ENCODE assay signal across 8 mouse cellular contexts in genomic region chr5:4103626-4104340, GRCm38 (mm10). TPM values are rescaled to one million over a fixed set of nuclear protein-coding genes. Genes with fewer than 3 reads are reported as not detected.
A peak's percentile ranks its signal among the peaks of the same experiment; 100 is the strongest.
DNase-seq lines count a peak whose midpoint lies in the region; ATAC-seq and TF ChIP-seq lines count a peak whose summit lies in the region.

No protein-coding gene starts in this region.

- no peak for TF ChIP-seq POLR2A in kidney, adult 2 months (IDR thresholded peaks at IDR 0.05; ENCODE audit: low read depth, low read length)
- TF ChIP-seq POLR2A in bone marrow, adult 2 months (IDR thresholded peaks at IDR 0.05; ENCODE audit: borderline replicate concordance, control insufficient read depth, low read depth, low read length): no peak

- no peak; the same call in 1 of the 2 replicates for ATAC-seq in erythroid progenitor cell, adult 5-6 weeks (replicated peaks; ENCODE audit: low FRiP score, poor library complexity, severe bottlenecking)

- peaks cover 36% of the 10 kb centered on the region for H3K79me2 ChIP-seq in C2C12 (ENCODE audit: control insufficient read depth, insufficient read depth)

- H3K36me3 ChIP-seq in kidney, adult 2 months (ENCODE audit: control insufficient read depth, insufficient read depth, low read length): peaks cover 7% of the 10 kb centered on the region; the same call in 1 of the 2 replicates
- peaks cover 42% of the 10 kb centered on the region for H3K36me3 ChIP-seq in C2C12 (ENCODE audit: control insufficient read depth, insufficient read depth)
- H3K36me3 ChIP-seq in hindbrain, embryonic 10.5 days: peaks cover 40% of the 10 kb centered on the region

- H3K9me3 ChIP-seq in hindbrain, embryonic 10.5 days: peaks cover 4% of the 10 kb centered on the region; the same call in 1 of the 2 replicates

- peak; percentile 25 for DNase-seq in kidney, adult 2 months
- DNase-seq in kidney, adult 9 months: no peak
- no peak for DNase-seq in hindbrain, embryonic 10.5 days (ENCODE audit: low spot score)
- peak; percentile 5 for DNase-seq in lung, postnatal 10 days
- DNase-seq in cerebellum, adult 11-12 months: no peak

- peak overlapping the region; percentile 74 for H3ac ChIP-seq in C2C12 (ENCODE audit: control insufficient read depth, insufficient read length, low read depth)

- TF ChIP-seq CTCF in kidney, adult 2 months (conservative IDR thresholded peaks at IDR 0.05; ENCODE audit: insufficient read depth, insufficient read length, low read depth, low read length): no peak
- no peak for TF ChIP-seq CTCF in C2C12 (IDR thresholded peaks at IDR 0.05; ENCODE audit: control insufficient read depth, insufficient read depth, insufficient read length)
- no peak for TF ChIP-seq CTCF in bone marrow, adult 2 months (IDR thresholded peaks at IDR 0.05; ENCODE audit: control insufficient read depth, insufficient read depth, low read length)

- H3K27me3 ChIP-seq in kidney, adult 2 months (replicated peaks; ENCODE audit: control insufficient read depth, insufficient read depth, low read length): no peaks in the 10 kb centered on the region
- no peaks in the 10 kb centered on the region for H3K27me3 ChIP-seq in C2C12 (ENCODE audit: control insufficient read depth, insufficient read depth, insufficient read length)
- no peaks in the 10 kb centered on the region for H3K27me3 ChIP-seq in hindbrain, embryonic 10.5 days (ENCODE audit: insufficient read depth, poor library complexity, severe bottlenecking)

- peak overlapping the region; percentile 27; the same call in 1 of the 2 replicates for H3K27ac ChIP-seq in kidney, adult 2 months (ENCODE audit: insufficient read depth, low read depth, low read length)
- H3K27ac ChIP-seq in bone marrow, adult 2 months (ENCODE audit: control insufficient read depth, insufficient read depth, low read depth, low read length, poor library complexity): peak overlapping the region; percentile 46; the same call in 1 of the 2 replicates
- H3K27ac ChIP-seq in hindbrain, embryonic 10.5 days: peak overlapping the region; percentile 98

- H3K4me3 ChIP-seq in kidney, adult 2 months (ENCODE audit: insufficient read depth, low read depth, low read length): peak overlapping the region; percentile 78
- peak overlapping the region; percentile 95 for H3K4me3 ChIP-seq in C2C12 (ENCODE audit: insufficient read depth, poor library complexity, severe bottlenecking)
- peak overlapping the region; percentile 86 for H3K4me3 ChIP-seq in bone marrow, adult 2 months (replicated peaks; ENCODE audit: control insufficient read depth, low read depth, low read length)
- peak overlapping the region; percentile 97 for H3K4me3 ChIP-seq in hindbrain, embryonic 10.5 days

- 1% methylated on average over 41 of the region's 41 CpGs for WGBS in kidney, adult 2 months
- 2% methylated on average over 41 of the region's 41 CpGs for WGBS in bone marrow, adult 2 months
- WGBS in hindbrain, embryonic 10.5 days: 2% methylated on average over 41 of the region's 41 CpGs

- peaks cover 21% of the 10 kb centered on the region for H3K79me3 ChIP-seq in C2C12 (ENCODE audit: low read depth)

- peaks cover 3% of the 10 kb centered on the region; the same call in 1 of the 2 replicates for H3K4me1 ChIP-seq in kidney, adult 2 months (ENCODE audit: control insufficient read depth, insufficient read depth, low read length)
- no peaks in the 10 kb centered on the region; the same call in 1 of the 2 replicates for H3K4me1 ChIP-seq in bone marrow, adult 2 months (ENCODE audit: control insufficient read depth, insufficient read depth, low read length)
- peaks cover 23% of the 10 kb centered on the region for H3K4me1 ChIP-seq in hindbrain, embryonic 10.5 days (replicated peaks)

TF ChIP-seq in C2C12, 6 proteins besides CTCF, POLR2A, EP300 and RAD21:
- TF ChIP-seq CEBPB (IDR thresholded peaks at IDR 0.05; ENCODE audit: low read depth) (no peak), USF1 (IDR thresholded peaks at IDR 0.05; ENCODE audit: low read depth) (no peak), MYOD1 (IDR thresholded peaks at IDR 0.05; ENCODE audit: control insufficient read depth, insufficient read length, low read depth) (no peak), MYOG (IDR thresholded peaks at IDR 0.05; ENCODE audit: control insufficient read depth, extremely low read depth, insufficient read length) (no peak), MAX (IDR thresholded peaks at IDR 0.05) (no peak), FOSL1 (IDR thresholded peaks at IDR 0.05; ENCODE audit: insufficient read depth, low read length, poor library complexity, severe bottlenecking) (no peak)

RNA-seq across cellular contexts. Expression of gene Cyp51, which starts 0.8 kb away (rescaled TPM):
- polyA plus RNA-seq in kidney, adult 2 months (2012; rRNA removed): 93.8 and 239 TPM in 2 replicates
- polyA plus RNA-seq in C2C12 (2012; fragmentation: generic; extraction: Trizol): 56.8 TPM
- 4.1 and 10.9 TPM in 2 replicates for polyA plus RNA-seq in bone marrow, adult 2 months (2011; ENCODE audit: insufficient read depth, insufficient read length, low replicate concordance, missing spikeins)
- 115 and 131 TPM in 2 replicates for polyA plus RNA-seq in hindbrain, embryonic 10.5 days (2016; fragmentation: Nextera tagmentation; extraction: Ambion mirVana)
- 1.4 TPM in 1 of 2 replicates, not detected in the other for total RNA-seq in erythroid progenitor cell, adult 5-6 weeks (2015; ENCODE audit: low replicate concordance)
- total RNA-seq in erythroid progenitor cell, adult 5-6 weeks (2017; ENCODE audit: low replicate concordance): 1.9 and 5.4 TPM in 2 replicates

Comparison
In these comparisons a context has a peak if more than half of its experiments do, and no peak if none do; other contexts are left out.
1. DNase-seq: peak in kidney, adult 2 months (single experiment) and lung, postnatal 10 days (single experiment); none in kidney, adult 9 months (single experiment), hindbrain, embryonic 10.5 days (single experiment) and cerebellum, adult 11-12 months (single experiment).
2. H3K27ac ChIP-seq: peak in every context shown above with its lines; median percentile 98 in hindbrain, embryonic 10.5 days; 46 in bone marrow, adult 2 months; 27 in kidney, adult 2 months.
3. Peak in every context shown above with its lines, with median percentiles within 50 percentile points of each other: H3K4me3 ChIP-seq.